Mouse (Mus musculus) kidney, postnatal 10 days (tissue): ENCODE measurements around the gene Gm9376.
A peak's percentile ranks its signal among the peaks of the same experiment; 100 is the strongest.

Experiments used
- DNase-seq: peaks from one replicate; pipeline ENCODE4 v3.0.0; 2021; ENCODE audit warnings: mixed read lengths

The Gm9376 gene

GRCm38 (mm10) chr14:118266660-118267059 lies at the start of gene Gm9376:
TSS of gene Gm9376 (plus strand) at chr14:118266960.
- no peak for DNase-seq

GRCm38 (mm10) chr14:118220885-118221284 lies 45.9 kb upstream of the Gm9376 start:
- no peak for DNase-seq

- no peak for DNase-seq
These were observed 41.6 kb upstream of the Gm9376 start for GRCm38 (mm10) chr14:118225061-118225743.

- peak; percentile 47 for DNase-seq
These were observed 40.8 kb upstream of the Gm9376 start for GRCm38 (mm10) chr14:118225911-118226310.

GRCm38 (mm10) chr14:118226471-118227155 lies 40.1 kb upstream of the Gm9376 start:
- DNase-seq: no peak

GRCm38 (mm10) chr14:118232381-118232970 lies 34.3 kb upstream of the Gm9376 start:
- DNase-seq: peak; percentile 14

- DNase-seq: peak; percentile 11
These were observed 32.8 kb upstream of the Gm9376 start for GRCm38 (mm10) chr14:118233786-118234540.

- DNase-seq: peak; percentile 13
These were observed 32.1 kb upstream of the Gm9376 start for GRCm38 (mm10) chr14:118234541-118235210.

- peak; percentile 45 for DNase-seq
These were observed 31.3 kb upstream of the Gm9376 start for GRCm38 (mm10) chr14:118235361-118235972.

GRCm38 (mm10) chr14:118235973-118236885 lies 30.5 kb upstream of the Gm9376 start:
- peak; percentile 57 for DNase-seq

- peak; percentile 52 for DNase-seq
These were observed 29.9 kb upstream of the Gm9376 start, which contains the start of gene Sox21 for GRCm38 (mm10) chr14:118236886-118237289. TSS of gene Sox21 (minus strand) at chr14:118237030.

GRCm38 (mm10) chr14:118237786-118238185 lies 29.0 kb upstream of the Gm9376 start:
- no peak for DNase-seq

- DNase-seq: no peak
These were observed 27.4 kb upstream of the Gm9376 start for GRCm38 (mm10) chr14:118239351-118239750.

GRCm38 (mm10) chr14:118241416-118241815 lies 25.3 kb upstream of the Gm9376 start:
- DNase-seq: no peak

GRCm38 (mm10) chr14:118253381-118253780 lies 13.4 kb upstream of the Gm9376 start:
- DNase-seq: no peak

GRCm38 (mm10) chr14:118268849-118269248 lies 2.1 kb downstream of the Gm9376 start:
- no peak for DNase-seq

GRCm38 (mm10) chr14:118272594-118273555 lies 6.1 kb downstream of the Gm9376 start:
- no peak for DNase-seq

GRCm38 (mm10) chr14:118277704-118278498 lies 11.1 kb downstream of the Gm9376 start:
- no peak for DNase-seq

GRCm38 (mm10) chr14:118282272-118282671 lies 15.5 kb downstream of the Gm9376 start:
- no peak for DNase-seq
